Mouse (Mus musculus): ENCODE results near the gene Flt1. TPM values are rescaled to one million over a fixed set of nuclear protein-coding genes. Genes with fewer than 3 reads are reported as not detected.

Flt1 gene
- polyA plus RNA-seq, 1 experiment, result 0.18 TPM

- TF ChIP-seq GATA1 (IDR thresholded peaks at IDR 0.05; ENCODE audit: low read length), result no peak
Measured at GRCm38 (mm10) chr5:147565444-147565843, 160.4 kb downstream of the Flt1 start.

DNA sequence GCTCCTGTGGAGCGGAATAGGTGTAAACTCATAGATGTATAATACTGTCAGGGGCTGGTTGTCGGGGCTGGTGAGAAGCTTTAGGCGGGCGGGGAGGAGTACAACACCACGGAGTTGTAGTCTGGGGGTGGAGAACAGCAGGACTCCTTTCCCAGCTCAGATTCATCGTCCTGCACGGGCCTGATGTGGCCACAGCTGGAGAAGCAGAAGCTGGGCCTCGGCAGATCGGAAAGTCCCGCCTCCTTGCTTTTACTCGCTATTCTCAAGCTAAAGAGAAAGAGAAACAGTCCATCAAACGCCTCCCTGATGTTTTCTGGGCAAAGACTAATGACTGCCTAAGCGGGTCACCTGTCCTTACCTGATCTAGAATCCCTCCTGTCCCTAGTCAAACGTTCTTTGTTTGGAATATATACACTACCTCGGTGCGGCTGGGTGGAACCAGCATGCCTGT, 161.6 kb downstream of the Flt1 start:
- no peak for TF ChIP-seq GATA1 (IDR thresholded peaks at IDR 0.05; ENCODE audit: low read length)

DNA sequence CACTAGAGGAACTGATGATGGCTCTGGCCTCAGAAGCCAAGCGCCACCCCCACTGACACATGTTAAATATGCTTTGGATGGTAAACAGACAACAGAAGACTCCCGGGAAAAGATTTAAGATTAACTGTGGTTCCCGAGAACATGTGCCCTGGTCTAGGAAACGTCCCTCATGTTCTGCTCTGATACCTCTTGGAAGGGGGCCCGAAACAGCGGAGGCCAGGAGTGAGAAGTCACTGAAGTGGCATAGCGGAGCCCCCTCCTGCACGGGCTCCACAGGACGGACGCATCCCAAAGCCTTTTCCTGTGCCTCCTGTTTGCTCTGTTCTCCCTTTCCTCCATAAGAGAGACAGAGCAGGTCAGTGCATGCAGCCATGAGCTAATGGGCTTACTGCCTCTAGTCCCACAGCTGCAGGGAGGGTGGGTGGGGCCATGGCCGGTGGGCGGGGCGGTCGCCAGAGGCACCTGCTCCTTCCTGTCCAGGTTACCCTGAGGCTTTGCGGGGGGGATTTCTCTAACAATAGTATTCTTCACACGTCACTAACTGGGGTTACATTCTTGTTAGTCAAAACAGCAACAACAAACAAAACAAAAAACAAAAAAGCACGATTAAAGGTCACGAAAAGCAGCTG, 162.2 kb downstream of the Flt1 start:
- no peak for TF ChIP-seq GATA1 (IDR thresholded peaks at IDR 0.05; ENCODE audit: low read length)

GRCm38 (mm10) chr5:147551879-147552627, 173.8 kb downstream of the Flt1 start:
- TF ChIP-seq GATA1 (IDR thresholded peaks at IDR 0.05; ENCODE audit: low read length), result no peak

- TF ChIP-seq GATA1 (IDR thresholded peaks at IDR 0.05; ENCODE audit: low read length), result no peak
Measured at GRCm38 (mm10) chr5:147549016-147549755, 176.6 kb downstream of the Flt1 start.

DNA sequence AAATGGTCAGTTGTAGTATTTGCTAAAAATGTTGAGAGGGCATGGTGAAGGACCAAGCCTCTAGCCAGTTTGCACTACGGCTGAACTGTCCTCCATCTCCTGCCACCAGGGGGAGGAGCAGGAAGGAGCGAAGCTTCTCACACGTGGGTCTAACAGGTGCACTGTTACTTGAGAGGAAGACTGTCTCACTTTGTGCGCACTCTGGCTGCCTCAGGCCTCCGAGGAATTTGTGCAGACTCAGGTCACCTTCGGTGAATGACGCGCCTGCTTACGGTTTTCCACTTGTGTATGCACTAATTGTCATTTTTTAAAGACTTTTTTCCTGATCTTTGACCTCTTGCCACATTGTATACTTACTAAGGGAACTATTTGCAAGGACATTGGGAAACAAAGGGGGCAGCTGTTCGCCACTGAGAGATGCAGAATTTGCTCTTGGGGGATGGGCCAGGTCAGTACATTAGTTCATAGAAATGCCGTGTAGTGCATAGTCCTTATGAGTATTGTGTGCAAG, 180.0 kb downstream of the Flt1 start:
- TF ChIP-seq GATA1 (IDR thresholded peaks at IDR 0.05; ENCODE audit: low read length), result no peak

GRCm38 (mm10) chr5:147542291-147542690, 183.5 kb downstream of the Flt1 start:
- TF ChIP-seq GATA1 (IDR thresholded peaks at IDR 0.05; ENCODE audit: low read length), result no peak

DNA sequence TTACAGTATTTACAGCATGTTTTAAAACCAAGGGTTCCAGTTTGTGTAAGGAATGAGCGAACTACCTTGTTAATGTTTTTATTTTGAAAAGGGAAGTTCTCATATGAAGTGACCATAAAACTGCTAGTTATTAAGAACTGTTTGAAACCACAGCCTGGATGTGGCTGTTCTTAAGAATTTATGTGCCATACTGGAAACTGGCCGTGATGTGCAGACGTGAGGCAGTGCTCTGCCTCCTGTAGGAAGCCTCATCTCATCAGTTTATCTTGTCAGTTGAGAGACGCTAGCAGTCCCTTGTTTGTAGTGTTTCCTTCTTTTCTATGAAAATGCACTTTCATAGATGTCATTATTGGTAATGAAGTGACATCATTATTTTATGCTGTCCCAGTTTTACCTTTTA, 186.0 kb downstream of the Flt1 start:
- TF ChIP-seq GATA1 (IDR thresholded peaks at IDR 0.05; ENCODE audit: low read length), result no peak

DNA sequence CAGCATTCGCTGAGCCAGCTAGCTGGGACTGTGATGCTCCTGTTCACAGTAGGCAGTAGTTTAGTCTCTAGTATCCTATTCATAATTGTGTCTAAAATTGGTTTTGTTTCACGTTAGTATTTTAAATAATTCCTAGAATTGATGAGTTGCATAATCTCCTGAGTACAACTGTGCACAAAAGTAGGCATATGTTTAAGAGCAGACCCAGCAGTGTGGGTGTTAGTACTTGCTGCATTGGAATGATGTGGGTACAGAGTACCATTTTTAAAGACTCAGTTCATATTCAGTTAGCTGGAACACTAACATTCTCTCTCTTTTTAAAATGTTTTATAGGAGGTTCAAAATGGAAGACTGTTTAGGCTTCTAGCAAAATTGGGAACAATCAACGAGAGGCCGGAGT, 186.4 kb downstream of the Flt1 start:
- TF ChIP-seq GATA1 (IDR thresholded peaks at IDR 0.05; ENCODE audit: low read length), result no peak

DNA sequence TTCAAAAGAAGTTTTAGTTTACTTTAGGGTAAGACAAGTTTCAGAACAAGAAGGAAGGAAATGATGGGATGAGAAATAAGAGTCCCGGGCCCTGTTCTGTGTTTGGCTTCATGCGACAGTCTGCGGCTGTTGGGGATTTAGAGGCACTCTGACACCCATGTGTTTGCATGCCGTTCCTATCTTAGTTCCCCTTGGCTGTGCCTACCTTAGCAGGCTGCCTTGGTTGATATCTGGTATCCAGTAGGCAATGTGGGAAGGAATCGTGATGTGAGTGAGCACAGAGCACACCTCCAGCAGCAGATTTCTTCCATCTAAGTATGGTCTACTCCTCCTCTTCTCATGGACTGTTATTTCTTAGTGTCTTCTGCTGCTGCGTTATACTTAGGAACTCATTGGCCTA, 193.8 kb downstream of the Flt1 start:
- no peak for TF ChIP-seq GATA1 (IDR thresholded peaks at IDR 0.05; ENCODE audit: low read length)

DNA sequence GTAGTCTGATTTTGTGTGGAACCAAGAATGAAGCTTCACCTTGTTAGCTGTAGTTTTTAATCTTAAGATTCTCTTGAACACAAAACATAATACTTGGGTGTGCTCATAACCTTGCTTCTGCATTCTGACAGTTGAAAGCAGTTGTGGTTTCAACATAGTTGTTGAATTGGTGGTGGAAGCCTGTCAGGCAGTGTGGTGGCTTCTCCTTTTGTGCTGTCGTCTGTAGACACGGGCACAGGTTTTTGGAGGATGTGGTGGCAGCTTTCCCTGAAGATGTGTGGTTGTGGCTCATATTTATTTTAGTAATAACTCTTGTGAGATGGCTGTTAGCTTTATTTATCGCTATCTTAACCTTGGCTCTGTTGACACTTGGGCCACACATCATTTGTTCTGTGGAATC, 198.0 kb downstream of the Flt1 start:
- no peak for TF ChIP-seq GATA1 (IDR thresholded peaks at IDR 0.05; ENCODE audit: low read length)

GRCm38 (mm10) chr5:147527006-147527405, 198.8 kb downstream of the Flt1 start:
- TF ChIP-seq GATA1 (IDR thresholded peaks at IDR 0.05; ENCODE audit: low read length), result no peak

Other genes starting within 250 kb of the Flt1 start
- gene Pomp, start 134.4 kb upstream of the Flt1 start, polyA plus RNA-seq (2012), result 12.3 and 14.5 TPM in 2 replicates
- gene Slc46a3, start 168.8 kb upstream of the Flt1 start, polyA plus RNA-seq (2012), result 5.2 and 5.3 TPM in 2 replicates
- gene Mtus2, start 231.3 kb upstream of the Flt1 start, polyA plus RNA-seq (2012), result not detected in 2 replicates